Mouse (Mus musculus) midbrain, embryonic 12.5 days (tissue): ENCODE measurements around the gene Gm26992. TPM values are rescaled to one million over a fixed set of nuclear protein-coding genes. Genes with fewer than 3 reads are reported as not detected.

Experiments used
- ATAC-seq: fragments of 200-750 bp; cut with Nextera tagmentation; 2 replicates; pipeline ENCODE4 v1.8.0; 2017; ENCODE audit warnings: low read depth, moderate TSS enrichment, moderate library complexity; ENCODE audit not compliant: low FRiP score
- H3K27ac ChIP-seq: fragments of 300-500 bp; sonication (generic); replicated peaks from 2 replicates; pipeline ENCODE4 v1.5.1; 2016; ENCODE audit warnings: mild to moderate bottlenecking
- H3K27me3 ChIP-seq: fragments of 300-500 bp; sonication (generic); 2 replicates; pipeline ENCODE4 v1.6.1; 2016; ENCODE audit warnings: mild to moderate bottlenecking
- H3K36me3 ChIP-seq: fragments of 300-500 bp; sonication (generic); 2 replicates; pipeline ENCODE4 v1.6.1; 2016
- H3K4me1 ChIP-seq: fragments of 300-500 bp; sonication (generic); 2 replicates; pipeline ENCODE4 v1.6.1; 2016
- H3K4me2 ChIP-seq: fragments of 300-500 bp; sonication (generic); replicated peaks from 2 replicates; pipeline ENCODE4 v1.6.1; 2016; ENCODE audit warnings: mild to moderate bottlenecking, moderate library complexity
- H3K4me3 ChIP-seq: fragments of 300-500 bp; sonication (generic); 2 replicates; pipeline ENCODE4 v1.5.1; 2016; ENCODE audit warnings: mild to moderate bottlenecking
- H3K9ac ChIP-seq: fragments of 300-500 bp; sonication (generic); replicated peaks from 2 replicates; pipeline ENCODE4 v1.6.1; 2016; ENCODE audit warnings: mild to moderate bottlenecking, moderate library complexity
- H3K9me3 ChIP-seq: fragments of 300-500 bp; sonication (generic); 2 replicates; pipeline ENCODE4 v1.6.1; 2016; ENCODE audit warnings: mild to moderate bottlenecking
- WGBS: fragments of 180-500 bp; shearing (Covaris S2); methylation state at CpG from one replicate; pipeline ENCODE4 v1.1.7; 2016; 5-methylcytosine and 5-hydroxymethylcytosine counted together
- polyA plus RNA-seq: library from polyadenylated mRNA; unstranded; fragments of >200 nt; fragmentation: Nextera tagmentation; extraction: Ambion mirVana; gene quantifications from 2 replicates; pipeline ENCODE4 v1.2.1, GENCODE M21; 2016

Gene Gm26992
- polyA plus RNA-seq, 1 experiment from 2014 or later, result not detected

DNA sequence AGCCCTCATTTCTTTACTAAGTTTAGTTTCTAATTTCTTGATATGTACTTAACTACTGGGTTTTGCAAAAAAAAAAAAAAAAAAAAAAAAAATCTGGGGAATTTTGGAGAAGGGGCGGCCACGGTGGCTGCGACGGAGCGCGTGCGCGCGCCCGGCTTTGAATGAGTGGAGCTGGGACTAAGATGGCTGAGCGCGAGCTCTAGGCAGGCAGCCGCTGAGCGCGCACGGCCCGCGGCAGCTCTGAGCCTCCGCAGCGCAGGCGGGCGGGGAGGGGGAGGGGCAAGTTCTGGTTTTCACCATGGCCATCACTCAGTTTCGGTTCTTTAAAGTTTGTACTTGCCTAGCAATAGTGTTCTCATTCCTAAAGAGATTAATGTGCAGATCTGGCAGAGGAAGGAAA, 107.4 kb downstream of the Gm26992 start:
- H3K9me3 ChIP-seq, result no peaks in the 10 kb centered on the region
- H3K36me3 ChIP-seq, result no peaks in the 10 kb centered on the region
- H3K27ac ChIP-seq, result no peak overlapping the region
- peak overlapping the region; percentile 37 for H3K4me2 ChIP-seq
- 3% methylated on average over 23 of the region's 23 CpGs for WGBS
- H3K9ac ChIP-seq, result no peak overlapping the region
- H3K4me1 ChIP-seq, result peaks cover 21% of the 10 kb centered on the region
- H3K27me3 ChIP-seq, result no peaks in the 10 kb centered on the region
- peak; percentile 59; the same call in 1 of the 2 replicates for ATAC-seq
- 0 out of 2 replicates have a peak overlapping the region, but pooled peaks have one; percentile 3 for H3K4me3 ChIP-seq

Other genes starting within 250 kb of the Gm26992 start
- gene Nap1l2, start 235.4 kb upstream of the Gm26992 start, polyA plus RNA-seq, result 31.9 and 33.6 TPM in 2 replicates
- gene Cdx4, start 100.6 kb upstream of the Gm26992 start, polyA plus RNA-seq, result not detected in 2 replicates
- 7.5 and 8.1 TPM in 2 replicates for gene Chic1, start 65.5 kb upstream of the Gm26992 start, polyA plus RNA-seq
- 0.31 and 0.79 TPM in 2 replicates for gene Tsx, start 7.5 kb upstream of the Gm26992 start, polyA plus RNA-seq
- gene Zcchc13, start 208.6 kb downstream of the Gm26992 start, polyA plus RNA-seq, result not detected in 2 replicates